ENCODE assay signal across 18 mouse cellular contexts in the genomic region with DNA sequence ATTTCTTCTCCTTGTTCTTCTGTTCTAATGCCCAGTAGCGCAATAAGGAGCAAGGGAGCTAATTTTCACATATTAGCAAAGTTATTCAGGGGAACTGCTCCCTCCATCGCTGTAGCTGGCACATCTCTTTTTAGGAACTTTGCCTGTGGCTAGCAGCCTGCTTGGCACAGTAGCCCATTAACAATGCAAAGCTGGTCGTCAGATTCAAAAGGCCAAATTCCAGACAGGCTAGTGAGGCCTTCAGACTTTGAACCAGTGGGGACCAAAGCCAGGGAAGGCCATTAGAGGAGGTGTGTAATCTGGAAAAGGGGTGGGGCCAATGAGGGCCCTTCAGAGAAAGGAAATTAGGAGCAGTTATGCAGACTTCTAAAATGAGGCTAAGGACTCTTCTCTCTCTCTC.
DNase-seq lines count a peak whose midpoint lies in the region; ATAC-seq and TF ChIP-seq lines count a peak whose summit lies in the region.
"Had no signal": no experiment of that assay in that cellular context is flagged by ENCODE, and none has a peak within 500 bp of the region (broad histone marks: within the 10 kb centered on the region; RNA-seq: fewer than 3 reads in every experiment).

No protein-coding gene starts in this region.

- H3K9ac ChIP-seq in forebrain, embryonic 11.5 days (ENCODE audit: low read length) = no peak overlapping the region
- H3K9ac ChIP-seq in intestine, postnatal 0 days (ENCODE audit: low read depth, low read length) = no peak overlapping the region
- H3K9ac ChIP-seq: heart, embryonic 12.5 days; midbrain, embryonic 15.5 days had no signal

- ATAC-seq in forebrain, embryonic 11.5 days (replicated peaks; ENCODE audit: low FRiP score) = 0 out of 2 replicates have a peak, but pooled peaks have one; percentile 50
- ATAC-seq in intestine, postnatal 0 days = peak; percentile 56; the same call in 1 of the 2 replicates
- ATAC-seq: midbrain, embryonic 15.5 days had no signal

- no peaks in the 10 kb centered on the region for H3K27me3 ChIP-seq in forebrain, embryonic 11.5 days (ENCODE audit: control insufficient read depth, insufficient read depth, low read length)
- no peaks in the 10 kb centered on the region for H3K27me3 ChIP-seq in forebrain, embryonic 10.5 days (ENCODE audit: poor library complexity, severe bottlenecking)
- H3K27me3 ChIP-seq in intestine, postnatal 0 days (replicated peaks; ENCODE audit: control insufficient read depth, insufficient read depth, low read length) = no peaks in the 10 kb centered on the region
- H3K27me3 ChIP-seq: midbrain, embryonic 15.5 days had no signal

- no peak for TF ChIP-seq POLR2A in brain, embryonic 14.5 days (IDR thresholded peaks at IDR 0.05; ENCODE audit: borderline replicate concordance, extremely low read depth, insufficient read depth, insufficient read length, poor library complexity, severe bottlenecking)

- no peak overlapping the region for H3K4me2 ChIP-seq in forebrain, embryonic 11.5 days (ENCODE audit: low read depth, low read length, severe bottlenecking)
- no peak overlapping the region for H3K4me2 ChIP-seq in intestine, postnatal 0 days (replicated peaks; ENCODE audit: low read depth)
- H3K4me2 ChIP-seq: heart, embryonic 12.5 days; midbrain, embryonic 15.5 days had no signal

- H3K9me3 ChIP-seq in forebrain, embryonic 11.5 days (ENCODE audit: control insufficient read depth, low read length) = no peaks in the 10 kb centered on the region
- no peaks in the 10 kb centered on the region for H3K9me3 ChIP-seq in forebrain, embryonic 10.5 days
- no peaks in the 10 kb centered on the region for H3K9me3 ChIP-seq in intestine, postnatal 0 days (ENCODE audit: control insufficient read depth)
- H3K9me3 ChIP-seq: heart, embryonic 12.5 days; limb, embryonic 10.5 days; midbrain, embryonic 15.5 days had no signal

- no peak overlapping the region for H3K27ac ChIP-seq in forebrain, embryonic 11.5 days (ENCODE audit: low read depth, low read length)
- H3K27ac ChIP-seq in forebrain, embryonic 10.5 days = no peak overlapping the region
- H3K27ac ChIP-seq in intestine, postnatal 0 days (ENCODE audit: low read depth, low read length) = no peak overlapping the region
- H3K27ac ChIP-seq: limb, embryonic 10.5 days; macrophage; midbrain, embryonic 15.5 days had no signal

- intact Hi-C loops in left cerebral cortex, postnatal 14 days (cut with DNase I) = no loop called here

- no peaks in the 10 kb centered on the region for H3K36me3 ChIP-seq in forebrain, embryonic 11.5 days (ENCODE audit: control insufficient read depth, insufficient read depth, low read length)
- no peaks in the 10 kb centered on the region for H3K36me3 ChIP-seq in forebrain, embryonic 10.5 days (replicated peaks)
- no peaks in the 10 kb centered on the region for H3K36me3 ChIP-seq in intestine, postnatal 0 days (ENCODE audit: control insufficient read depth, insufficient read depth)
- H3K36me3 ChIP-seq: heart, embryonic 12.5 days; limb, embryonic 10.5 days; midbrain, embryonic 15.5 days had no signal

- 38% methylated on average over 3 of the region's 3 CpGs for WGBS in forebrain, embryonic 11.5 days
- 50% methylated on average over 3 of the region's 3 CpGs for WGBS in forebrain, embryonic 10.5 days
- WGBS in intestine, postnatal 0 days = 58% methylated on average over 3 of the region's 3 CpGs

- peak; percentile 49 for DNase-seq in forebrain, embryonic 11.5 days (ENCODE audit: low spot score)
- DNase-seq in forebrain, embryonic 10.5 days (ENCODE audit: extremely low spot score, low spot score) = no peak
- peak; percentile 46 to 78 for DNase-seq in layer of hippocampus, postnatal 14 days (ENCODE audit: low spot score in 2 of 2)
- no peak for DNase-seq in layer of hippocampus, adult 9-11 months
- peak; percentile 83 for DNase-seq in brain, embryonic 14.5 days (ENCODE audit: low read depth)
- no peak for DNase-seq in urinary bladder, adult 18-20 months (ENCODE audit: low spot score in 2 of 2)
- DNase-seq in left cerebral cortex, postnatal 14 days (ENCODE audit: low spot score in 2 of 2) = no peak
- DNase-seq: adrenal gland, postnatal 25 days; cerebellum, adult 9-10 months; embryo, embryonic 11 days; gastrocnemius, postnatal 14 days; heart, postnatal 36 days; lung, adult 18-20 months had no signal

- no peak for TF ChIP-seq CTCF in brain, embryonic 14.5 days (IDR thresholded peaks at IDR 0.05; ENCODE audit: borderline replicate concordance, extremely low read depth, insufficient read depth, insufficient read length)
- no peak for TF ChIP-seq CTCF in intestine, postnatal 0 days (IDR thresholded peaks at IDR 0.05; ENCODE audit: low read depth)

- H3K4me3 ChIP-seq in forebrain, embryonic 11.5 days (ENCODE audit: low read depth, low read length) = no peak overlapping the region
- no peak overlapping the region for H3K4me3 ChIP-seq in forebrain, embryonic 10.5 days
- H3K4me3 ChIP-seq in intestine, postnatal 0 days (ENCODE audit: low read depth, low read length) = no peak overlapping the region
- H3K4me3 ChIP-seq: heart, embryonic 12.5 days; limb, embryonic 10.5 days; midbrain, embryonic 15.5 days had no signal

- no peaks in the 10 kb centered on the region; the same call in 1 of the 2 replicates for H3K4me1 ChIP-seq in forebrain, embryonic 11.5 days (replicated peaks; ENCODE audit: control insufficient read depth, insufficient read depth, low read length)
- H3K4me1 ChIP-seq in forebrain, embryonic 10.5 days = peaks cover 24% of the 10 kb centered on the region
- H3K4me1 ChIP-seq in intestine, postnatal 0 days (replicated peaks; ENCODE audit: control insufficient read depth, insufficient read depth, low read length) = no peaks in the 10 kb centered on the region; the same call in 1 of the 2 replicates
- H3K4me1 ChIP-seq: heart, embryonic 12.5 days had no signal

Comparison
In these comparisons a context has a peak if more than half of its experiments do, and no peak if none do; other contexts are left out.
1. DNase-seq: peak in forebrain, embryonic 11.5 days (single experiment), layer of hippocampus, postnatal 14 days (2 of 2) and brain, embryonic 14.5 days (single experiment); none in forebrain, embryonic 10.5 days (single experiment), layer of hippocampus, adult 9-11 months (single experiment), urinary bladder, adult 18-20 months (0 of 2) and left cerebral cortex, postnatal 14 days (0 of 2).